Mouse (Mus musculus) megakaryocyte progenitor cell, adult 5-6 weeks (primary cell): ENCODE results near the gene Usp40. TPM values are rescaled to one million over a fixed set of nuclear protein-coding genes. Genes with fewer than 3 reads are reported as not detected.

Experiments
- ATAC-seq: replicated peaks from 2 replicates; pipeline ENCODE4 v1.8.0; 2016; ENCODE audit warnings: mild to moderate bottlenecking, moderate TSS enrichment, inconsistent platforms; ENCODE audit not compliant: poor library complexity
- total RNA-seq, 2 experiments: library from RNA; stranded (forward) in 1 of 2; stranded (reverse) in 1 of 2; fragments of 157-497, 149-512 nt in 1 of 2; fragments of 200-1000 nt in 1 of 2; gene quantifications; 2 replicates each; pipeline versions ENCODE4 v1.2.3 to v1.2.4; 2015 to 2017

The Usp40 gene
- total RNA-seq, 2 experiments from 2014 or later, result 11.3 to 13.0 TPM

DNA sequence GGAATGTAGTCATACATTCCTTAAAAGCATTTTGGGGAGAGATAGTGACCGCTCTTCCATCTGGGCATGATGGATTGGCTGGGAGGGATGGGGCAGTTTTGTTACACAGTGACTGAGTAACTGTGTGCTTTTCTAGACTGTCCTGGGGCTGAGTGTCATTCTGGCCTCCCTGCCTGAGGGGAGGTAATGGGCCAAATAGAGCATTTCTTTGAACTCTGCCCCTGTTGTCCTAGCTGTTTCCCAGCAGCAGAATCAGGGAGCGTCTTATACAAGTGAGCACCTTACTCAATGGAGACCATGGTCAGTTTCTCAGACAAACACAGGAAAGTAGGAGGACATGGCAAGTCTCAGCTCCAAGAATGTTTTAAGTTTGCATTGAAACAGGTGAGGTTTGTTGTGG is 111.4 kb downstream of the Usp40 start:
- ATAC-seq, result no peak

Other genes starting within 250 kb of the Usp40 start
- 0.46 and 0.62 TPM in 2 replicates for gene Sag, start 204.9 kb downstream of the Usp40 start, total RNA-seq (2015)
- 0.14 and 0.25 TPM in 2 replicates for gene Sag, start 204.9 kb downstream of the Usp40 start, total RNA-seq (2017)
- gene Dgkd, start 155.3 kb downstream of the Usp40 start, total RNA-seq (2015), result 43.0 and 45.0 TPM in 2 replicates
- 44.3 and 46.7 TPM in 2 replicates for gene Dgkd, start 155.3 kb downstream of the Usp40 start, total RNA-seq (2017)
- gene Ugt1a10, start 46.8 kb upstream of the Usp40 start, total RNA-seq (2015), result not detected in 2 replicates
- gene Ugt1a10, start 46.8 kb upstream of the Usp40 start, total RNA-seq (2017), result not detected in 2 replicates
- not detected in 2 replicates for gene Ugt1a9, start 62.2 kb upstream of the Usp40 start, total RNA-seq (2015)
- gene Ugt1a9, start 62.2 kb upstream of the Usp40 start, total RNA-seq (2017), result not detected in 2 replicates
- not detected in 2 replicates for gene Ugt1a8, start 79.3 kb upstream of the Usp40 start, total RNA-seq (2015)
- not detected in 2 replicates for gene Ugt1a8, start 79.3 kb upstream of the Usp40 start, total RNA-seq (2017)
- gene Ugt1a7c, start 86.5 kb upstream of the Usp40 start, total RNA-seq (2015), result 24.0 and 29.5 TPM in 2 replicates
- gene Ugt1a7c, start 86.5 kb upstream of the Usp40 start, total RNA-seq (2017), result 37.6 and 47.2 TPM in 2 replicates
- 0.91 and 1.0 TPM in 2 replicates for gene Ugt1a6b, start 94.7 kb upstream of the Usp40 start, total RNA-seq (2015)
- 0.87 and 1.6 TPM in 2 replicates for gene Ugt1a6b, start 94.7 kb upstream of the Usp40 start, total RNA-seq (2017)
- 2.6 and 2.7 TPM in 2 replicates for gene Ugt1a6a, start 126.3 kb upstream of the Usp40 start, total RNA-seq (2015)
- 0.71 and 2.0 TPM in 2 replicates for gene Ugt1a6a, start 126.3 kb upstream of the Usp40 start, total RNA-seq (2017)
- gene Ugt1a5, start 157.5 kb upstream of the Usp40 start, total RNA-seq (2015), result 1.0 and 2.5 TPM in 2 replicates
- gene Ugt1a5, start 157.5 kb upstream of the Usp40 start, total RNA-seq (2017), result 0.81 TPM in 1 of 2 replicates, not detected in the other
- gene Ugt1a2, start 192.1 kb upstream of the Usp40 start, total RNA-seq (2015), result 0.42 and 1.1 TPM in 2 replicates
- gene Ugt1a2, start 192.1 kb upstream of the Usp40 start, total RNA-seq (2017), result 0.57 TPM in 1 of 2 replicates, not detected in the other
- 0.68 and 2.4 TPM in 2 replicates for gene Dnajb3, start 197.2 kb upstream of the Usp40 start, total RNA-seq (2015)
- 0.17 and 1.2 TPM in 2 replicates for gene Dnajb3, start 197.2 kb upstream of the Usp40 start, total RNA-seq (2017)
- 0.39 and 0.83 TPM in 2 replicates for gene Ugt1a1, start 203.4 kb upstream of the Usp40 start, total RNA-seq (2015)
- 0.14 and 0.83 TPM in 2 replicates for gene Ugt1a1, start 203.4 kb upstream of the Usp40 start, total RNA-seq (2017)
- 0.39 and 1.1 TPM in 2 replicates for gene Mroh2a, start 218.4 kb upstream of the Usp40 start, total RNA-seq (2015)
- 0.10 and 0.17 TPM in 2 replicates for gene Mroh2a, start 218.4 kb upstream of the Usp40 start, total RNA-seq (2017)